Mouse (Mus musculus) cerebellum, adult 9-10 months (tissue): ENCODE results near the gene Hyal6.

Source experiments
- DNase-seq: peaks from one replicate; pipeline ENCODE4 v3.0.0; 2022

The Hyal6 gene

DNA sequence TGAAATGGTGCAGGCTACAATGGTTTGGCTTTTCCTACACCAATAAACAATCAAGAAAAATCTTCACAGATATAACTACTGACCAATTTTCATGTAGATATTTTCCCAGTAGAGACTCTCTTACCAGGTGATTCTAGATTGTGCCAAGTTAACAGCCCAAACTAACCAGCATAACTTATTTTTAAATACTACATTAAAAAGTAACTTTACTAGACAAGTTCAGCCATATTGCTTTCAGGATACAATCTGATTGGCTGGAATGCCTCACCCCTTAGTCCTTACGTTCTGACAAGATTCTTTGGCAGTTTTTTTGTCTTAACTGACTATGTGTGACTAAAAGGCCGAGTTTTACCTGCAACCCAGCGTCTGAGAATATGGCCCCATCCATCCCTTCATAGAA is at the start of gene Hyal6:
Gene Hyal6 (plus strand): TSS at position 301 of the 400 bp plus-strand sequence.
- no peak for DNase-seq

DNA sequence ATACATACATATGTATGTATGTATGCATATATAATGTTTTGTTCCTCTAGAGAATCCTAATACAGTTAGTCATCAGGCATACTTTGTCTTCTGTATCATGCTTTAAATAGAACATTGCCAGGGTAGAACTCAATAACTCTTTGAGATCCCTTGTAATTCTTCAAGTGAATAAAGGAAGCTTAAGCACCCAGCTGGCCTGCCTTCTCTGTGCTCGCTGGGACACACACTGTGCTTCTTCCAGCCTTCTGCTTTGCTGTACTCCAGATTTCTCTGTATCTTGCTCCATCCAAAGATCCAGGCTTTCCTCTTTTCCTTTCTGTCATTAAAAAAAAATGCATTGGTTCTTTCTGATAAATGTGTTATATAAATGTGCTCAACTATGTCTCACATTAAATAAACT is 45.2 kb upstream of the Hyal6 start:
- no peak for DNase-seq

DNA sequence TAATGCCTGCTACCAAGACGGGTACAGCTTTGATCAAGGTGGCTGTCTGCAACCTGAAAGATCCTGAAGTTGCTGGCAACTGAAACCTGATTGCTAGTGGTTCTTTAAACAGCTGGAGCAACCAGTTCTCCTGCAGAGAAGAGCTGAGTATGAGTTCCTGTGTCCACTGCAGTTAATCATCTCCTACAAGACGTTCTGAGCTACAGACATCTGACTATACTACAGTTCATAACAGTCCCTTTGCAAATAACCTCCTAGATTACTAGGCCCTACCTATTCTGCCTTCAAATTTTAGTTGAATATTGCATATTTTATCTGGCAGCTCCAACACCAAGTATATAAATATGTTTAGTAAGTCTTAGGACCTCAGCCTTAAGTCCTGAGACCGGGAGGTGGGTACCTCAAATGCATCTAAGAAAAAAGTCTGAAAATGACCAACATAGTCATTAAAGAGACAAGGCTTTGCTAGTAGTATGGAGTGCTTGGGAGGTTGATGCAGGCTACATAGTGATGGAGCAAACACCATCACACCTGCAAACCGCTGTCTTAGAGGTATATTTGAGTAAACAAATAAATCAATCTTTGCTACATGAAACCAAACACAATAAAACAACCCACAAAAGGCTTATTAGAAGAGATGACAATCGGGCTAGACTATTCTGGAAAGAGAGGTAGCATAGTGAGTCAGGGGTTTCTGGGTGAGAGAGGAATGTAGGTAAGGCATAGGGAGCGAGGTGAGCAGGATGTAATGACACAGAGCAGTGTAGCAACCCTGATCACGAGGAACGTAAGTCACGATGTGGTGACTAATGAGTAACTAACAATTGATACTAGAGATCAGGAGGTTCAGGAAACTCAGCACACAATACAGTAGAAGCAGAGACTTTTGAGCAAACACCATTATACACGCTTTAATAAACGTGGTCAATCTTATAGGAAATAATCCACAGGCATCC is 38.3 kb upstream of the Hyal6 start:
- DNase-seq = no peak

DNA sequence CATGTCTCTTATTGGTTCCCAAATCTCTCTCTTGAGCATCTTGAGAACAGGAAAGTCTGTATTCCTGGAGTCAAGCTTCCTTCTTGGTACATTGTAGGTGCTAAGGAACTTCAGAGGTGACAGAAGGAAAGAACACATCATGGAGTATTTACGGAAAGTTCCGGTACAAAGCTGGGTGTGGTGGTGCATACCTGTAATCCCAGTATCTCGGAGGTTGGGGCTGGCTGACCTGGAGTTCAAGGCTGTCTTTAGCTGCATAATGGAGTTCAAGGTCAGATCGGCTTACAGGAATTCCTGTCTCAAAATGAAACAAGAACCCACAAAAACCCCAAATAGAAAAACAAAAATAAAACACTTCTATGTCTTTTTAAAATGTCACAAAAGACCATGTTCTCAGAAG is 36.9 kb upstream of the Hyal6 start:
- DNase-seq = no peak

DNA sequence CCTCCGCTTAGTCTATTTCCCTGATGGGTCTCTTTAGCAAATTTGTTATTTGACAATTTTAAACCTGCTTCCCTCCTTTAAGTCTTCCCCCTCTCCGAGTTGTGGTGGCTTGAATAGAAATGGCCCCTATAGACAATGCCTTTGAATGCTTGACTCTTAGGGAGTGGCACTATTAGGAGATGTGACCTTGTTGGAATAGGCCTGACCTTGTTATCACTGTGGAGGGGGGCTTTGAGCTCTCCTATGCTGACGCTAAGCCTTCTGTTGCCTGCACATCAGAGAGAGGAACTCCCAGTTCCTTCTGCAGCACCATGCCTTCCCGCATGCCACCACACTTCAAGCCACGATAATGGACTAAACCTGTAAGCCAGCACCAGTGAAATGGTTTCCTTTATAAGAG is 35.8 kb upstream of the Hyal6 start:
- no peak for DNase-seq

DNA sequence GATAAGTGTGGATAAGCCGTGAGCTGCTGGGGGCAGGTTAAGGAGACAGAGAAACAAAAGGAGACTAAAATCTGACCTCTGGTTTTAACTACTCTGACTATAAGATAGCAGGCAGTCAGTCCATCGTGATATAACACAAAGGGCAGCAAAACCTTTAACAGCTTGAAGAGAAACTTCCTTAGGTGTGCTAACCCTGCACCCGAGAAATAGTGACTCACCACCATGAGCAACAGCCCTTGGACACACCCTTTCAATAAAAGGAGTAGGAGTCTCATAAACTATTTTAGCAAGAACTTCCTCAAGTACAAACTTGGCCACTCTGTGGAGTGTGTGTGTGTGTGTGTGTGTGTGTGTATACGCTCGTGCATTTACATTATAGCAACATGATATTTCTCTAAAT is 26.0 kb upstream of the Hyal6 start:
- DNase-seq = no peak

DNA sequence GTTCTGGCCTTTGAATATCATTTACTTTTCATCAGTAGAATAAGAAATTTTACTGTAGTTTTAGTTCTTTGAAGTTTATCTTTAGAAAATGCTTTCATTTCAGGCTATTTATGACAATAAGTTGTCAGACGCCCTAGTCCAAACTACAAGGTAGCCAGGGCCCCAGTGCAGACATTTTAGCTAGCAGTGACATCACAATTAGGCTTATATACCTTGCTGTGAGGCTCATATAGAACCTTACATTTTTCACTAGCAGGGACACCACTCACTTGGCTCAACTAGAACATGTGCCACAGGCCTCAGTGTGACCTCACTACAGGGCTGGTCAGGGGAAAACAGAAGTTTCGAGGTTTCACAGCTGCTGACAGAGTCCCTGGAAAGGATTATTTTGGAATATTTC is 25.5 kb upstream of the Hyal6 start:
- no peak for DNase-seq

DNA sequence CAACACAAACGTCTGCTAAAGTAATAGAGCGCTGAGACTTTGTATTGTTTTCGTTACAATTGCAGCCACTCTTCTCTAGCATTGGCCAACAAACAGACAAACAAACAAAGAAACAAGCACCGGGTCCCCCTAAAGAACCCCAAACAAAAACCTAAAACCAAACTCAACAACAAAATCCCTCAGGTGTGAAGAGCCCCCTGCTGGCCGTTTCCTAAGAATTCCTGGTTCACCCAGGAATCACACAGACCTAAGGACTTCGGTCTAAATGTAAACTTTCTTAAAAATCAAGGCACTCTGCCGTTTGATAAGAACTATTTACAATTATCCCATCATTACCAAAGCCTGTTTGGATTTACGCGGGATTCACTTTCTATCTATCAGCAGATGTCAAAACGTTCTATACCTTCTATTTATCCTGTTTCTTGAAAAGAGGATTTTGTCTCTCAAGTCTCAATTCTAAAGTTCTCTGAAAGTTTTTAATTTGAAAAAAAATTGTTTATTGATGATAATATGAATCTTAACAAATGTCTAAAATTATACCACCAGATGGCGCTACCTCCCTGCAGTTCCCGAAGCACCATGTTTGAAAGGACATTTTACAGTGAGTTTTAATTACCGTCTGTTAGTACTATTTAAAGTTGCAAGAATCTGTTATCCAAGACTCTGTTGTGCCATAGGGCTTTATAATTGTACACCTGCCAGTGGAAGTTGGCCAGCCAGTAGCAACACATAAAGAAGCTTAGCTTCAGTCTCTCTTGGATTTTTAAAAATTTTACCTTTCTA is 11.5 kb upstream of the Hyal6 start:
- DNase-seq = peak; percentile 36

DNA sequence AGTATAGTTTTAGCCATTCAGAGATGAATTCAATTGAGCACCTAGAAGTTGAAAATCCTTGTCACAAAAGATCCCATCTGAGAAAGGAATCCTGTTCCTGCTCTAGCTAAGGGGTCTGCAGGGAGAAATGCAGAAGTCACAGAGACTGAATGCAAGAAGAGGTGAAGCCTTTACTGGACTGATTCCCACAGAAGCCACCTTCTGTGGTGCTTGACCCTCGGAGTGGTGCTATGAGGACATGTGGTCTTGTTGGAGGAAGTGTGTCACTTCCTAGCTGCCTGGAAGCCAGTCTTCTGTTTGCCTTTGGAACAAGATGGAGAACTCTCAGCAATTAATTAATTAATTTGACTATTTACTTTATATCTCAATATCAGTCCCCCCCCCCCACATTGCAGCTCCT is 4.9 kb upstream of the Hyal6 start:
- DNase-seq = no peak

DNA sequence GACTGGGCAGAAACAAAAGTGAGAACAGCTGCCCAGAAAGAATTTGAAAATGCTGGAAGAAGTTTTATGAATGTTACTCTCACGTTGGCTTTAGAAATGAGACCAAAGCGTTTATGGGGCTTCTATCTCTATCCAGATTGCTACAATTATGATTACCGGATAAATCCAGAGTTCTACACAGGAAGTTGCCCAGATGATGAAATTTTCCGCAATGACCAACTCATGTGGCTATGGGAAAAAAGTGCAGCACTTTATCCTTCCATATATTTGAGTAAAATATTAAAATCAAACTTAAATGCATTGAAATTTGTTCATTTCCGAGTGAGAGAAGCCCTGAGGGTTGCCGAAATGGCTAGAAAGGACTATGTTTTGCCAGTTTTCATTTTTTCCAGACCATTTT is 1.5 kb downstream of the Hyal6 start:
- DNase-seq = no peak

DNA sequence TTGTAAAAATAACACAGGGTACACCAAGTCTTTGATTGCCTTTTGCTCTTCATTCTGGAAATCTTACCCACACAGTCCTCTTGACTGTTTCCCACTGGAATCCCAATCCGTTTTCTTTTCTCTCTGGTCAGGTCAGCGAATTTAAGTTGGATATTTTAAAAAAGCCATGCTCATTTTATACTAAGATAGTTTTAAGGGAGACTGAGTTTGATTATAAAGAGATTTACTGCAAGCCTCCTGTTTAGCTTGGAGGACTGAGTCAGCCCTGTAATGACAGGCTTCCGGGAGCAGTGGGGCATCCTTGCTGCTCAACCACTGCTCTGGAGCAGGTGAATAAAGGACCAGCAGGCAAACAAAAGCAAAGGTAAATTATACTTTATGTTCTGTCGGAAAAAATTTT is 15.0 kb downstream of the Hyal6 start, which contains the start of gene Hyal4:
Gene Hyal4 (plus strand): TSS at position 301 of the 400 bp plus-strand sequence.
- no peak for DNase-seq

DNA sequence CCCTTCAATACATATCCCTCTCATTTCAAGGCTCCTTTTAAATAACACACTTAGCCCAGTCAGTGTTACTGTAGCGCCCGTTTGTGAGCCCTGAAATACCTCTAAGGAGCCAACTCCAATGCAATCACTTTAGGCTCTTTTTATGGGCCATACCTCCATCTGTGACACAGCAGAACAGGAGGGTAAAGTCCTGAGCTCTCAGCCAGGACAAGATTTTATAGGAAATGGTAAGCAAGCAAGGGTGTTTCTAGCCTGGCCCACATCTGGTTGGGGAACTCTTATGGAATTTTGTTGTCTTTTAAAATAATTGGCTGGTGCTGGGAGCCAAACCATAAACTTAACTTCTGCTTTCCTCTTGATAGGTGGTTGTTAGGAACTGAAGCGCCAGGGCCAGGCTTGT is 26.2 kb downstream of the Hyal6 start:
- no peak for DNase-seq

DNA sequence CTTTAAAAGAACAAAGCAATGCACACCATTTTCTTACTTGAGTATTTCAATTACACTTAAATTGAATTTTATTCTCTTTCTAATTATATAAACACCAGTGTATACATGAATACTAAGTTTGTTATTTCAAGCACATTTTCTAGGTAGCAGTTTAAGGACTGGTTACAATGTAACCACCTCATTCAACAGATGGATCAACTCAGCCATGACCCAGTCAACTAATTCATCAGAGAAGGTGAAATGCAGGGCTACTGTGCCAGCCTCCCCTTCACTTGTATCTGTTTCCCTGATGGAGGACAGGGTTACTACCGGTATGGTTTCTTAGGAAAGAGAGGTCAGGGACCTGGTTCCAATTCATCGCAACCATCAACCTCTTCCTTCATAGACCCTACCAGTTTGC is 33.2 kb downstream of the Hyal6 start:
- no peak for DNase-seq

DNA sequence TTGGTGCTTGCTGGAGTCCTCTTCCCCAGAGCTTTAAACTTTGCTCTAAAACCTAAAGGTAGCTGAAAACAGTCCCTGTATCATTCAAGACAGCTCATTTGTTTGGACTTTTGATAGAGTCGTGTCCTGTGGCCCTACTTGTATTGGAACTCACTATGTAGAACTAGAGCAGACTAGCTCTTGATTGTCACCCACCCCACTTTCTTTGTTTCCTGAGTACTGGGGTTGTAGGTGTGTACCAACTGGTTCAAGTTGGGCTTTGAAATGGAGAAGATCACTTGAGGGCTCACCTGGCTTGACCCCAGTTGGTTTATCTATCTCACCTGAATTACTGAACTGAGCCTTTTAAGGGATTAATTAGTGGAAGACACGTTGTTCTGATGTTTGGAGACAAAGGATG is 46.1 kb downstream of the Hyal6 start:
- no peak for DNase-seq

DNA sequence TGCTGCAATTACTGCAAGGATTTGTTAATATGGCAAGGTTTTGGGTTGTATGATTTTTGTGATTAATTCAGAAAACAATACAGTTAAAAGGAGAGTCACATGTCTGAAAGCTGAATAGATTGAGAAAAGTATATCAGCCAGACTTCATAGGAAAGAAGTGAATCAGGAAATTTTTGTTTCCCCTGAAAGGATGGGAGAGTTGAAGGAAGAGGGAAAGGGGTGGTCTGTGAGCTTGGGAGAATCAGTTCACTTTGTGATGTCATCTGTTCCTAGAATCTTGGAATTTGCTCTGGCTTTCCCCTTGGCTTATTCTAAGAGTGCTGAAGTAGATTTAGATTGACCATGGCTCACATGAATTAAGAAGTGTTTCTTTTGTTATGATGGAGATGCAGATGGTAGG is 57.8 kb downstream of the Hyal6 start, which contains the start of gene Spam1:
Gene Spam1 (plus strand): TSS at position 301 of the 400 bp plus-strand sequence.
- no peak for DNase-seq
